Mouse (Mus musculus) heart, postnatal 14 days (tissue): ENCODE results near the gene Tfg. TPM values are rescaled to one million over a fixed set of nuclear protein-coding genes. Genes with fewer than 3 reads are reported as not detected.

Experiments
- DNase-seq, 2 experiments: peaks; one replicate each; pipeline ENCODE4 v3.0.0; 2021 to 2022
- intact Hi-C: fragments of 180-260 bp; cut with DNase I; formaldehyde crosslinking; loops from one replicate; pipeline ENCODE4 v1.15.1; 2025
- long read RNA-seq, 2 experiments: library from polyadenylated mRNA; stranded (forward); transcript quantifications; one replicate each; pipeline ENCODE4 v2.0.0; 2021
- total RNA-seq, 2 experiments: library from RNA; stranded (reverse); gene quantifications; 2 replicates each; pipeline ENCODE4 v1.2.3; 2021

The Tfg gene
- total RNA-seq: 10 to 100 TPM; 52.1 to 52.4 TPM
- long read RNA-seq, experiment 1, transcript Tfg-201 (8 exons, 1,945 nt): major isoform, 111 of 142 reads
- long read RNA-seq, experiment 1, partial matches to known transcripts: 4 of 142 reads
- long read RNA-seq, experiment 1, other reads (novel, unspliced or antisense): 27 of 142 reads
- long read RNA-seq, experiment 2, transcript Tfg-201 (8 exons, 1,945 nt): major isoform, 109 of 129 reads
- long read RNA-seq, experiment 2, partial matches to known transcripts: 3 of 129 reads
- long read RNA-seq, experiment 2, other reads (novel, unspliced or antisense): 17 of 129 reads

GRCm38 (mm10) chr16:56717224-56718200, at the start of gene Tfg:
TSS of gene Tfg (minus strand) at chr16:56717450.
- peak; percentile 99 for DNase-seq
- intact Hi-C loops: no loop called here

- intact Hi-C loops: no loop called here
- DNase-seq: no peak
Observed at GRCm38 (mm10) chr16:56729060-56729459, 11.8 kb upstream of the Tfg start.

DNA sequence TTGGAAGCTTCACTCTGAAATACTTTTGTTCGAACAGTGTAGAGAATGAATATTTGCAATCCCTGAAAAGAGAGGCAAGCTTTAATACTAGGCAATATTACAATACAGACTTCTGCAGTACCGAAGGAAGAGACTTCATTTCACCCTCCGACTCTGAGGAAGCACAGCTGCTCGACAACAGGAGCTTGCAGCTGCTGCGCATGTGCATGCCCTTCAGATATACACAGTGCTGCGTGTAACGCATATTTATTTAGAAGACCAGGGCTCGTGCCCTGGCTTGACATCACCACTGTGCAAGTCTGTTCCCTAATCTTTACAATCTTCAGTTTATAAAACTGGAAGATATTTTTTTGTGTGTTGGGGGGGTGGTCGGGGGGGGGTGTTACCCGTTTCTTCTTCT, 7.7 kb upstream of the Tfg start:
- intact Hi-C loops: no loop called here
- no peak for DNase-seq

- no peak for DNase-seq
- intact Hi-C loops: no loop called here
Observed at GRCm38 (mm10) chr16:56722357-56722756, 5.1 kb upstream of the Tfg start.

DNA sequence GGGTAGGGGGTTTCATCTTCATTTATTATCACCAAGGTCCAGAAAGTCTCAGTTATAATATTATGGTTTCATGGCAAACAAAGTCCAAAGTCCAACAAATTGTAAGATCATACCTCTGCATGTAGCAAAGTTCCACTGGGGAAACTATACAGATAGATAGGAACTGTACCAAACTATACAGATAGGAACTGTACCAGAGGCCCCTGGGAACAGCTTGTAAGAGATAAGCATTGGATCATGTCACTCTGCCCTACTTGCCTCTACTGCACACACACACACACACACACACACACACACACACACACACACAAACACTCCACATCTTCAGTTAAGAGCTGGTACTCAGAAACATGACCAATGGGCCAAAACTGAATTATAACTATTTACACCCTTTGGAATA, 1.8 kb upstream of the Tfg start:
- no peak for DNase-seq
- intact Hi-C loops: no loop called here

DNA sequence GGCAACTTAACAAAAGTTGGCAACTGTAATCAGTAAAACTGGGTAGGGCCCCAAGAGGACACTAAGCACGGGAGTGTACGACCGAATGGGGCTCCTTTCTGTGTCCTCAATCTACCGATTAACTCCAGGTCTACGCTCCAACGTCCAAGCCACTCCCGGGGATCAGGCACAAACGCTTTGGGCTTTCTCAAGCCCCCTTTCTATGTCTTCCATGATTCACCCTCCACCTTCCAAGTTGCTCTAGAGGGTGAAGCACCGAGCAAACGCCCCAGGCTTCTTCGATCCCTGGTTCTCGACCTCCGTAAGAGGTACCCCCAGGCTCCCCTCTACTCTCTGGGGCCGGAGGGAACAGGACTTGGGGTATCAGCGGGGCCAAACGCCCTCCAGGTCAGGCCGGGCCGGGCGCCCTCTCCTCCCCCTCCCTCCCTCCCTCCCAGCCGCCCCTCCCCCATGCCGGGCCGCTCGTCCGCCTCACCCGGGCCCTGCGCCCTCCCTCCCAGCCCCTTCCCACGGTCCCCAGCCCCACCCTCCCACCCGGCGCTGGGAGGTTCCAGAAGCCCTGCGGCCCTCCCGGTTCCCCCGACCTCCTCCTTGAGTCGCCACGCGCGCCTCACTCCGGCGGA, 582 bp downstream of the Tfg start:
- intact Hi-C loops: no loop called here
- no peak for DNase-seq

- intact Hi-C loops: no loop called here
- DNase-seq: no peak
Observed at GRCm38 (mm10) chr16:56715608-56716007, 1.6 kb downstream of the Tfg start.

DNA sequence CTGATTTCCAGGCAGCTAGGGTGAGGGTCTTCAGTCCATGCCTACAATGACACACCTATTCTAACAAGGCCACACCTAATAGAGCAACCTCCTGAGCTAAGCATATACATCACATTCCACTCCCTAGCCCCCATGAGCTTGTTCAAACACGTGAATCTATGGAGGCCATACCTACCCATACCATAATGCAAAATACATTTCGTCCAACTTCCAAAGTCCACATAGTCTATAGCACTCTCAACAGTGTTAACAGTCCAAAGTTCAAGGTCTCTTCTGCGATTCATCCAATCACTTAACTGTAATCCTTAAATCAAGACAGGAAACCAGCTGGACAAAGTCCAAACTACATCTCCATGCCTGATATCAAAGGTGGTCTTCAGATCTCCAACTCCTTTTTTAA, 7.2 kb downstream of the Tfg start:
- intact Hi-C loops: no loop called here
- DNase-seq: no peak

GRCm38 (mm10) chr16:56705731-56706130, 11.5 kb downstream of the Tfg start:
- intact Hi-C loops: no loop called here
- DNase-seq: no peak

- intact Hi-C loops: no loop called here
- DNase-seq: no peak
Observed at GRCm38 (mm10) chr16:56700898-56701297, 16.4 kb downstream of the Tfg start.

GRCm38 (mm10) chr16:56696448-56696847, 20.8 kb downstream of the Tfg start:
- DNase-seq: no peak
- intact Hi-C loops: no loop called here

DNA sequence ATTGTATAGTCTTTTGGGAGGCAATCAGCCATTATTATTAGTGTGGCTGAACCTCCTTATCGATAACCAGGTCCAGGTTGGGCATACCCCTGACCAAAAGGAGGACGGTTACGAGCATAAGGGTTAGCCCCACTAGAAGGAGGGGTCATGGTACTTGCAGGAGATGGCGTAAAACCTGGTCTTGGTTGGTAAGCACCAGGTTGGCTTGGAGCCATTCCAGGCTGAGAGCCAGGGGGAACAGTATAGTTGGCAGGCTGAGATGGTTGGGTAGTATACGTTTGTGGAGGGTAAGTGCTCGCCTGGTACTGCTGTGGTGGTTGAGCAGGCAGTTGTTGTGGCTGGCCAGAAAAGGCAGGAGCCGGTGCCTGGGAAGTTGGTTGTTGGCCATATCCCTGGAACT, 26.5 kb downstream of the Tfg start:
- no peak for DNase-seq
- intact Hi-C loops: no loop called here

DNA sequence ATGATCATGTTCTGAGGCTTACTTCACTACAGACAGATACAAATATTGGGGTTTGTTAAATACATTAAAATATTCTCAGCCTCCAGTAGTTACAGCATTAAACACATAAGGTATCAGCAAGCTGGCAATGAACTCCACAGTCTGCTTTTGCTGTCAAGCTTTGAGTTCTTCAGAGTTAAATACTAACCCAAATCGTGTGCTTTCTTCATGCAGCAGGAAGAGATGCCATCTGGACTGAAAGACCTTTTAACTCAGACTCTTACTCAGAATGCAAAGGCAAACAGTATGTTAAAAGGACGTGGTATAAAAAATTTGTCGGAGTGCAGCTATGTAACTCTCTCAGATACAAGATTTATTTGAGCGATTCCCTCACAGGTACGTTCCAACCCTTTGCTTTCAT, 30.5 kb downstream of the Tfg start:
- intact Hi-C loops: no loop called here
- no peak for DNase-seq

DNA sequence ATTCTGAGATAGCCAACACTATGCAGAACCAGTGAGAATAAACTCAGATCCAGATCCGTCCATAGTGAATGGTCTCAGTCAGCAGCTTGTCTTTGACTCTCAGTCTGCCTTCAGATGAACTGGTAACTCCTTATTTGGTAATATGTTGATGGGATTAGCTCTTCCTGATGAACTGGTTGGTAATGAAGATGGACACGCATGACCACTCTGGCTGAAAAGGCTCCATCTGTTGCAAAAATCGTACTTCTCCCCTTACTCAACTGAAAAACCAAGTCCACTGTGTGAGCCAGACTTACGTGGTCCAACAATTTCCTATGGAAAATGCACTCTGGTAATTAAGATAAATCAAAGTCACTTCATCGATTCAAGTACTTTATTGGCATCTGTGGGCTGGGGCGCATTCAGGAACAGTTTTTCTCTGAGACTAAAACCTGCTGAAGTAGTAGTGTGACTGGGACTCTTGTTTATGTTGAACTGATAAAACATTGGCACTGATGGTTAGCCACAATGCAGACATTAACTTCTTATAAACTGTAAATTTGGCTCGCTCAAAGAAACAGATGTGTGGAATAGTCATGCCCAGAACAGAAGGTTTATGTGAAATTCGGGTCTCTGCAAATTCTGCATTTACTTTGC, 36.1 kb downstream of the Tfg start:
- no peak for DNase-seq
- intact Hi-C loops: no loop called here

DNA sequence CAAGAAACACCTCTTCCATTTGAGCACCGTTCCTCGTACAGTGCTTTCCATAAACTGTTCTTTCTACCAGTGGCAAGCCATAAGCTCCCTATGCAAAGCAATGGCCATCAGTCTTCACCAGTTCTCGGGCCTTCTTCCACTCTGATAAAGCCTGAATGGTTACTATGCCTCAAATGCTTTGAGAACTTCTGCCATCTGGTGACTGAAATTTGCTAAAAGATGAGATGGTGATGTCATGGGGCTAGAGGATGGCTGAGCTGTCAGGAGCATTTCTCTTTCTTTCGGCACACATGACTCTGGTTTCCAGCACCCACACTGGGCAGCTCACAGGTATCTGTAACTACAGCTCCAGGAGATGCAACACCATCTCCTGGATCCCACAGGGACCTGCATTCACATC, 40.1 kb downstream of the Tfg start:
- intact Hi-C loops: loop anchor here (2.0 to 10.0 kb wide), 3 partner anchors 155 to 722 kb away; no protein-coding TSS in a partner anchor
- peak in 1 of 2 experiments; percentile 29 for DNase-seq

GRCm38 (mm10) chr16:56673420-56673819, 43.8 kb downstream of the Tfg start:
- intact Hi-C loops: loop anchor here (10.0 kb wide), 1 partner anchor 719 kb away; no protein-coding TSS in a partner anchor
- no peak for DNase-seq

DNA sequence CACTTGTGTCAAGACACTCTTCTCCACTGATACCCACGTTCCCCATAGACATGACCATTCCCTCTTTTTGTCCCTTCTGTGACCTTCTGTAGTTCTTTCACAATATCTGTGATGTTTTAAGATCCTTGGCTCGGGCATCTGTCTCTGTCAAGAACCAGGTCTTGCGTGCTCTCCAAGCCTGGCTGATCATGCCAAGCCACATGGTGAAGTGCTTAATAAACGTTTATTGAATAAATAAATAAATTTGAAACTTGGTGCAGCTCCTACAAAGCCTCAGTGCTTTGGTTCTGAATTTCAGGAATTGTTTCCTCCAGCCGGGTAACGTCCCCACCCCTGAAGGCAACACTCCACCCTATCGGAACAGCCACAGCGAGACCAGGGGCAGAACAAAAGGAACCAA, 46.3 kb downstream of the Tfg start:
- DNase-seq: peak in 1 of 2 experiments; percentile 4
- intact Hi-C loops: loop anchor here (10.0 kb wide), 1 partner anchor 716 kb away; no protein-coding TSS in a partner anchor

- intact Hi-C loops: no loop called here
- no peak for DNase-seq
Observed at GRCm38 (mm10) chr16:56669520-56669919, 47.7 kb downstream of the Tfg start.

- no peak for DNase-seq
- intact Hi-C loops: no loop called here
Observed at GRCm38 (mm10) chr16:56658866-56659265, 58.4 kb downstream of the Tfg start.

- intact Hi-C loops: no loop called here
- no peak for DNase-seq
Observed at GRCm38 (mm10) chr16:56655193-56655910, 61.9 kb downstream of the Tfg start.
